Mouse (Mus musculus) urinary bladder, adult 2 months (tissue): ENCODE measurements around the gene Prss33. TPM values are rescaled to one million over a fixed set of nuclear protein-coding genes. Genes with fewer than 3 reads are reported as not detected.

Experiments used
- DNase-seq: peaks from one replicate; pipeline ENCODE4 v3.0.0; 2022; ENCODE audit warnings: low spot score
- polyA plus RNA-seq: library from polyadenylated mRNA; depleted of rRNA; stranded (reverse); fragments of >200 nt; gene quantifications from 2 replicates; pipeline ENCODE4 v1.2.3, GENCODE M21; 2012; rRNA removed

Gene Prss33
- polyA plus RNA-seq, 1 experiment: not detected

DNA sequence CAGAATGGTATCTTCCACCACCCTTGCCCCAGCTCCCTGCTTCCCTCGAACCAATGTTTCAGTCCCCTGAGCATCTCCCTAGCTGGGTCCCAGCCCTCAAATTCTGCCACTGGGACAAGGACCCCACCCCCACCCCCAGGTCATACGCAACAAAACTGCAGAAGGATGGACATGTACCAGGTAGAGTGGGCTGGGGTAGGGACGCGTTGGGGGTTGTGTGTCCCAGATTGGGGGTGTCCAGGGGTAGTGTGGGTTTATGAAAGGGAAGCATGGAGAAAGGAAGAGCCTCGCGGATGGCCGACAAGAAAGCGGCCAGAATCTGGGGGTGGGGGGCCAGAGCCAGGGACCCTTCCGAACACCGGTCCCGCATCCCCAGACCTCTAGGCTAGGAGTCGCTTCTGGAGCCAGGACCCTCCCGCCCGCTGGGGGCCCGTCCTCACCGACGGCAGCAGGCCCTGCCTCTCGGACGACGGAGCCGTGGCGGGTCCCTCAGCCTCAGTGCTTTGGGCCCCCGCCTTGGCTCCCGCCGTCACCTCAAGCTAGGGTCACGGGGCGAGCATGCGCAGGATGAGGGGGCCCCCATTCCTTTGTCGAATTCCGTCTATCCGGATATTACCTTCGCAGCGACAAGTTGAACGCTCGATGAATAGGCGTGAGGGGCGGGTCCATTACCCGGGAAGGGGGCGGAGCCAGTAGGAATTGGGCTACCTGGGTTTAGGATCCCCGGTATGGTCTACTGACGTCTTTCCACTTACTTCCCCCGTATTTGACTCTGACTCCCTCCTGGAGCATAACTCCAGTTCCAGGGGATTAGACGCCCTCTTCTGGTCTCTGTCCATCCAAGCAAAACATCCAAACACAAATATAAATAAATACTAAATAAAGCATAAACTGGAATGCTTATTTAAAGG lies 50.0 kb downstream of the Prss33 start, which contains the start of gene Flywch2:
Gene Flywch2 (minus strand): TSS at position 521 of the 911 bp plus-strand sequence.
- peak; percentile 47 for DNase-seq

DNA sequence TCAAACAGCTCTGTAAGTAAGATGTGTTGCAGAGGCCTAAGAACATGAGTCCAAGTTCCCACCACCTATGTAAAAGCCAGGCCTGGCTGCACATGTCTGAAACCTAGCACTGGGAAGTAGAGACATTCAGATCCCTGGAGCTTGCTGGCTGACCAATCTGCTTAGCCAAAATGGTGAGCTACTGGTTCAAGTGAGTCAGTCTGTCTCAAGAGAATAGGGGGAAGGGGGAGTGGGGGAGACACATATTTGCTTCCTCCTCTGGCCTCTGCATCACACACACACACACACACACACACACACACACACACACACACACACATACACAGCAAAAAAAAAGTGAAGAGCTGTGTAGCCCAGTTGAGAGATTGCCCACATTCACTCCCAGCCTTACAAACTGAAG lies 52.5 kb downstream of the Prss33 start:
- no peak for DNase-seq

Other genes starting within 250 kb of the Prss33 start
- gene Zfp13, start 236.6 kb downstream of the Prss33 start, polyA plus RNA-seq: 9.2 and 11.9 TPM in 2 replicates
- 0.04 TPM in 2 replicates for gene Zscan10, start 235.2 kb downstream of the Prss33 start, polyA plus RNA-seq
- gene Mmp25, start 190.8 kb downstream of the Prss33 start, polyA plus RNA-seq: 0.22 and 0.29 TPM in 2 replicates
- gene Bicdl2, start 175.6 kb downstream of the Prss33 start, polyA plus RNA-seq: 9.2 and 11.7 TPM in 2 replicates
- gene Hcfc1r1, start 162.5 kb downstream of the Prss33 start, polyA plus RNA-seq: 136 and 183 TPM in 2 replicates
- 13.2 and 16.9 TPM in 2 replicates for gene Thoc6, start 162.2 kb downstream of the Prss33 start, polyA plus RNA-seq
- gene Tnfrsf12a, start 158.6 kb downstream of the Prss33 start, polyA plus RNA-seq: 17.4 and 26.7 TPM in 2 replicates
- 0.04 TPM in 1 of 2 replicates, not detected in the other for gene Cldn6, start 156.8 kb downstream of the Prss33 start, polyA plus RNA-seq
- gene Cldn9, start 152.0 kb downstream of the Prss33 start, polyA plus RNA-seq: not detected in 2 replicates
- 0.10 and 0.23 TPM in 2 replicates for gene 1520401A03Rik, start 113.3 kb downstream of the Prss33 start, polyA plus RNA-seq
- 10.4 and 15.3 TPM in 2 replicates for gene Pkmyt1, start 109.7 kb downstream of the Prss33 start, polyA plus RNA-seq
- 12.8 and 13.0 TPM in 2 replicates for gene Paqr4, start 95.2 kb downstream of the Prss33 start, polyA plus RNA-seq
- 0.04 and 0.11 TPM in 2 replicates for gene Kremen2, start 90.2 kb downstream of the Prss33 start, polyA plus RNA-seq
- 35.0 and 39.3 TPM in 2 replicates for gene Flywch1, start 64.5 kb downstream of the Prss33 start, polyA plus RNA-seq
- gene Flywch2, start 50.0 kb downstream of the Prss33 start, polyA plus RNA-seq: 9.0 and 13.2 TPM in 2 replicates
- gene Srrm2, start 45.5 kb downstream of the Prss33 start, polyA plus RNA-seq: 540 TPM in 2 replicates
- gene Elob, start 6.9 kb downstream of the Prss33 start, polyA plus RNA-seq: 466 and 498 TPM in 2 replicates
- 0.67 and 1.1 TPM in 2 replicates for gene Prss32, start 7.8 kb upstream of the Prss33 start, polyA plus RNA-seq
- 0.04 and 0.28 TPM in 2 replicates for gene Prss41, start 8.1 kb upstream of the Prss33 start, polyA plus RNA-seq
- not detected in 2 replicates for gene Prss21, start 32.0 kb upstream of the Prss33 start, polyA plus RNA-seq
- gene Dcpp1, start 44.8 kb upstream of the Prss33 start, polyA plus RNA-seq: not detected in 2 replicates
- not detected in 2 replicates for gene Dcpp2, start 44.8 kb upstream of the Prss33 start, polyA plus RNA-seq
- gene Dcpp3, start 81.4 kb upstream of the Prss33 start, polyA plus RNA-seq: not detected in 2 replicates
- 0.09 TPM in 1 of 2 replicates, not detected in the other for gene Sbp, start 105.6 kb upstream of the Prss33 start, polyA plus RNA-seq
- not detected in 2 replicates for gene Sbpl, start 119.2 kb upstream of the Prss33 start, polyA plus RNA-seq
- gene Prss30, start 144.5 kb upstream of the Prss33 start, polyA plus RNA-seq: 0.25 and 0.87 TPM in 2 replicates
- 17.2 and 19.3 TPM in 2 replicates for gene Prss22, start 162.0 kb upstream of the Prss33 start, polyA plus RNA-seq
- 13.2 and 21.8 TPM in 2 replicates for gene Prss27, start 202.1 kb upstream of the Prss33 start, polyA plus RNA-seq
- gene Kctd5, start 237.4 kb upstream of the Prss33 start, polyA plus RNA-seq: 27.7 and 35.6 TPM in 2 replicates